Mouse (Mus musculus): ENCODE results near the gene Birc3.

- no peak for TF ChIP-seq POLR2A (IDR thresholded peaks at IDR 0.05; ENCODE audit: borderline replicate concordance, low read depth, low read length)
- no peak for TF ChIP-seq CTCF (IDR thresholded peaks at IDR 0.05; ENCODE audit: low read depth, low read length)
These were observed 31.8 kb downstream of the Birc3 start for GRCm38 (mm10) chr9:7841221-7841620.

Measured in bone marrow macrophage, adult 2 months (primary cell).